Mouse (Mus musculus): ENCODE results near the gene Mab21l2. TPM values are rescaled to one million over a fixed set of nuclear protein-coding genes. Genes with fewer than 3 reads are reported as not detected.

The Mab21l2 gene
- polyA plus RNA-seq, 1 experiment from 2014 or later = 0.26 TPM

- H3K4me1 ChIP-seq (replicated peaks) = no peaks in the 10 kb centered on the region
- no peak overlapping the region for H3K9ac ChIP-seq
- H3K4me3 ChIP-seq (replicated peaks) = no peak overlapping the region; the same call in 1 of the 2 replicates
- peak overlapping the region; percentile 27 for H3K4me2 ChIP-seq
- H3K27me3 ChIP-seq = no peaks in the 10 kb centered on the region
- H3K36me3 ChIP-seq (replicated peaks) = no peaks in the 10 kb centered on the region
- WGBS (ENCODE audit: insufficient replicate concordance) = 39% methylated on average over 13 of the region's 13 CpGs
- ATAC-seq (ENCODE audit: insufficient read depth) = peak; percentile 37; the same call in 1 of the 2 replicates
- peak overlapping the region; percentile 48; the same call in 1 of the 2 replicates for H3K27ac ChIP-seq (replicated peaks)
- no peaks in the 10 kb centered on the region for H3K9me3 ChIP-seq (replicated peaks)
Measured at GRCm38 (mm10) chr3:86538645-86539554, 9.5 kb downstream of the Mab21l2 start.

GRCm38 (mm10) chr3:86536751-86537150 is 11.7 kb downstream of the Mab21l2 start:
- no peak for ATAC-seq (ENCODE audit: insufficient read depth)
- Histone ChIP-seq H3K9ac (no peak overlapping the region), H3K36me3 (replicated peaks) (no peaks in the 10 kb centered on the region), H3K4me2 (no peak overlapping the region), H3K27me3 (no peaks in the 10 kb centered on the region), H3K4me3 (replicated peaks) (no peak overlapping the region), H3K27ac (replicated peaks) (no peak overlapping the region), H3K9me3 (replicated peaks) (no peaks in the 10 kb centered on the region), H3K4me1 (replicated peaks) (no peaks in the 10 kb centered on the region)
- WGBS (ENCODE audit: insufficient replicate concordance) = 79% methylated on average over 1 of the region's 1 CpGs

- H3K27ac ChIP-seq (replicated peaks) = no peak overlapping the region
- no peak overlapping the region for H3K4me3 ChIP-seq (replicated peaks)
- no peaks in the 10 kb centered on the region for H3K4me1 ChIP-seq (replicated peaks)
- H3K4me2 ChIP-seq = no peak overlapping the region
- 82% methylated on average over 16 of the region's 16 CpGs for WGBS (ENCODE audit: insufficient replicate concordance)
- H3K9ac ChIP-seq = no peak overlapping the region
- no peaks in the 10 kb centered on the region for H3K9me3 ChIP-seq (replicated peaks)
- no peaks in the 10 kb centered on the region for H3K27me3 ChIP-seq
- ATAC-seq (ENCODE audit: insufficient read depth) = no peak
- no peaks in the 10 kb centered on the region for H3K36me3 ChIP-seq (replicated peaks)
Measured at GRCm38 (mm10) chr3:86531531-86532269, 16.7 kb downstream of the Mab21l2 start.

- no peak overlapping the region for H3K9ac ChIP-seq
- ATAC-seq (ENCODE audit: insufficient read depth) = no peak
- H3K27me3 ChIP-seq = no peaks in the 10 kb centered on the region
- H3K4me3 ChIP-seq (replicated peaks) = no peak overlapping the region
- H3K4me2 ChIP-seq = no peak overlapping the region
- no peak overlapping the region for H3K27ac ChIP-seq (replicated peaks)
- no peaks in the 10 kb centered on the region for H3K4me1 ChIP-seq (replicated peaks)
- 80% methylated on average over 3 of the region's 3 CpGs for WGBS (ENCODE audit: insufficient replicate concordance)
- H3K36me3 ChIP-seq (replicated peaks) = no peaks in the 10 kb centered on the region
- H3K9me3 ChIP-seq (replicated peaks) = no peaks in the 10 kb centered on the region
Measured at GRCm38 (mm10) chr3:86522880-86523505, 25.4 kb downstream of the Mab21l2 start.

- Histone ChIP-seq H3K4me1 (replicated peaks) (no peaks in the 10 kb centered on the region), H3K36me3 (replicated peaks) (no peaks in the 10 kb centered on the region), H3K27me3 (no peaks in the 10 kb centered on the region), H3K27ac (replicated peaks) (no peak overlapping the region), H3K9ac (no peak overlapping the region), H3K9me3 (replicated peaks) (no peaks in the 10 kb centered on the region), H3K4me2 (no peak overlapping the region), H3K4me3 (replicated peaks) (no peak overlapping the region)
- WGBS (ENCODE audit: insufficient replicate concordance) = 67% methylated on average over 2 of the region's 2 CpGs
- no peak for ATAC-seq (ENCODE audit: insufficient read depth)
Measured at GRCm38 (mm10) chr3:86518506-86519109, 29.8 kb downstream of the Mab21l2 start.

GRCm38 (mm10) chr3:86500586-86500985 is 47.8 kb downstream of the Mab21l2 start:
- Histone ChIP-seq H3K27ac (replicated peaks) (no peak overlapping the region), H3K36me3 (replicated peaks) (no peaks in the 10 kb centered on the region), H3K9me3 (replicated peaks) (no peaks in the 10 kb centered on the region), H3K4me2 (no peak overlapping the region), H3K4me3 (replicated peaks) (no peak overlapping the region), H3K27me3 (no peaks in the 10 kb centered on the region), H3K4me1 (replicated peaks) (no peaks in the 10 kb centered on the region), H3K9ac (no peak overlapping the region)
- ATAC-seq (ENCODE audit: insufficient read depth) = no peak
